Mouse (Mus musculus) megakaryocyte, adult 5-6 weeks (primary cell): ENCODE measurements around the gene Cd82. TPM values are rescaled to one million over a fixed set of nuclear protein-coding genes. Genes with fewer than 3 reads are reported as not detected.

Source experiments
- ATAC-seq: 2 replicates; pipeline ENCODE4 v1.8.0; 2016; ENCODE audit warnings: mild to moderate bottlenecking, inconsistent platforms; ENCODE audit not compliant: poor library complexity, severe bottlenecking
- total RNA-seq, 2 experiments: library from RNA; stranded (forward) in 1 of 2; stranded (reverse) in 1 of 2; fragments of 153-499, 151-499 nt in 1 of 2; fragments of 221-1000, 200-1000 nt in 1 of 2; gene quantifications; 2 replicates each; pipeline versions ENCODE4 v1.2.3 to v1.2.4; 2015 to 2017

The Cd82 gene
- total RNA-seq, 2 experiments from 2014 or later = 30.1 to 43.1 TPM

- ATAC-seq = no peak
Measured at GRCm38 (mm10) chr2:93447500-93448249, 15.3 kb downstream of the Cd82 start.

- ATAC-seq = no peak
Measured at GRCm38 (mm10) chr2:93446606-93447353, 16.2 kb downstream of the Cd82 start.

GRCm38 (mm10) chr2:93445237-93445651 lies 17.7 kb downstream of the Cd82 start:
- no peak for ATAC-seq

GRCm38 (mm10) chr2:93444280-93444679 lies 18.7 kb downstream of the Cd82 start:
- ATAC-seq = 0 out of 2 replicates have a peak, but pooled peaks have one; percentile 5

GRCm38 (mm10) chr2:93443106-93443505 lies 19.8 kb downstream of the Cd82 start:
- ATAC-seq = no peak

GRCm38 (mm10) chr2:93439812-93440559 lies 23.0 kb downstream of the Cd82 start:
- ATAC-seq = no peak

GRCm38 (mm10) chr2:93439352-93439771 lies 23.6 kb downstream of the Cd82 start:
- no peak for ATAC-seq

GRCm38 (mm10) chr2:93438335-93438734 lies 24.6 kb downstream of the Cd82 start:
- no peak for ATAC-seq

- peak; percentile 24; the same call in 1 of the 2 replicates for ATAC-seq
Measured at GRCm38 (mm10) chr2:93435577-93435976, 27.4 kb downstream of the Cd82 start.

- ATAC-seq = peak; percentile 72
Measured at GRCm38 (mm10) chr2:93434896-93435295, 28.0 kb downstream of the Cd82 start.

- ATAC-seq = no peak
Measured at GRCm38 (mm10) chr2:93433543-93433942, 29.4 kb downstream of the Cd82 start.

- ATAC-seq = no peak
Measured at GRCm38 (mm10) chr2:93432600-93433389, 30.1 kb downstream of the Cd82 start.

- ATAC-seq = no peak
Measured at GRCm38 (mm10) chr2:93431575-93432325, 31.2 kb downstream of the Cd82 start.

- no peak for ATAC-seq
Measured at GRCm38 (mm10) chr2:93430993-93431392, 31.9 kb downstream of the Cd82 start.

GRCm38 (mm10) chr2:93428004-93428531 lies 34.9 kb downstream of the Cd82 start:
- ATAC-seq = no peak; the same call in 1 of the 2 replicates

GRCm38 (mm10) chr2:93427000-93427715 lies 35.8 kb downstream of the Cd82 start:
- peak; percentile 19; the same call in 1 of the 2 replicates for ATAC-seq

- no peak for ATAC-seq
Measured at GRCm38 (mm10) chr2:93425810-93426209, 37.1 kb downstream of the Cd82 start.

GRCm38 (mm10) chr2:93424307-93424984 lies 38.5 kb downstream of the Cd82 start:
- ATAC-seq = peak; percentile 17; the same call in 1 of the 2 replicates
